Mouse (Mus musculus): Measurements from ENCODE around the gene Gm2897. TPM values are rescaled to one million over a fixed set of nuclear protein-coding genes. Genes with fewer than 3 reads are reported as not detected.
"Not testable (repeated sequence)": the region's sequence is repeated elsewhere in the genome, so short reads cannot be mapped to it uniquely, and the experiment has no call there.

Gene Gm2897
- total RNA-seq (2012; rRNA removed), result 2.4 and 3.8 TPM in 2 replicates

- peak within 1 kb of the TSS; percentile 24 to 51; a peak in 3 of 4 replicates for H3K4me3 ChIP-seq (ENCODE audit: insufficient read depth in 1 of 2, low read depth in 1 of 2, low read length in 2 of 2, poor library complexity in 1 of 2, severe bottlenecking in 1 of 2)
- H3K9me3 ChIP-seq (ENCODE audit: control insufficient read depth, insufficient read depth, low read depth, low read length); H3K27ac ChIP-seq (ENCODE audit: insufficient read depth, low read depth, low read length, poor library complexity, severe bottlenecking); DNase-seq (ENCODE audit: low read depth, low spot score); H3K36me3 ChIP-seq (ENCODE audit: control insufficient read depth, insufficient read depth, low read length, poor library complexity, severe bottlenecking); in situ Hi-C loops (cut with MboI; ENCODE audit: low sequenced_read_pairs in 2 of 2, unreplicated experiment in 2 of 2); H3K4me1 ChIP-seq (ENCODE audit: control insufficient read depth in 2 of 2, insufficient read depth in 2 of 2, low read length in 2 of 2, poor library complexity in 1 of 2): not testable (repeated sequence)
- peak within 1 kb of the TSS; percentile 42; the same call in 1 of the 2 replicates for H3K9ac ChIP-seq (ENCODE audit: insufficient read depth, low read depth, low read length, poor library complexity, severe bottlenecking)
These were observed at the start of gene Gm2897 for GRCm38 (mm10) chr14:3048727-3049512. TSS of gene Gm2897 (plus strand) at chr14:3049285.

- H3K36me3 ChIP-seq (ENCODE audit: control insufficient read depth, insufficient read depth, low read length, poor library complexity, severe bottlenecking); H3K4me1 ChIP-seq (ENCODE audit: control insufficient read depth in 2 of 2, insufficient read depth in 2 of 2, low read length in 2 of 2, poor library complexity in 1 of 2); in situ Hi-C loops (cut with MboI; ENCODE audit: low sequenced_read_pairs in 2 of 2, unreplicated experiment in 2 of 2); H3K9ac ChIP-seq (ENCODE audit: insufficient read depth, low read depth, low read length, poor library complexity, severe bottlenecking); H3K9me3 ChIP-seq (ENCODE audit: control insufficient read depth, insufficient read depth, low read depth, low read length); H3K27ac ChIP-seq (ENCODE audit: insufficient read depth, low read depth, low read length, poor library complexity, severe bottlenecking); DNase-seq (ENCODE audit: low read depth, low spot score); H3K4me3 ChIP-seq (ENCODE audit: insufficient read depth in 1 of 2, low read depth in 1 of 2, low read length in 2 of 2, poor library complexity in 1 of 2, severe bottlenecking in 1 of 2): not testable (repeated sequence)
These were observed 19.4 kb upstream of the Gm2897 start, which contains the start of gene Gm2888 for GRCm38 (mm10) chr14:3029702-3030101. TSS of gene Gm2888 (plus strand) at chr14:3030002.

- DNase-seq (ENCODE audit: low read depth, low spot score); H3K4me1 ChIP-seq (ENCODE audit: control insufficient read depth in 2 of 2, insufficient read depth in 2 of 2, low read length in 2 of 2, poor library complexity in 1 of 2); in situ Hi-C loops (cut with MboI; ENCODE audit: low sequenced_read_pairs in 2 of 2, unreplicated experiment in 2 of 2); H3K27ac ChIP-seq (ENCODE audit: insufficient read depth, low read depth, low read length, poor library complexity, severe bottlenecking); H3K9me3 ChIP-seq (ENCODE audit: control insufficient read depth, insufficient read depth, low read depth, low read length); H3K36me3 ChIP-seq (ENCODE audit: control insufficient read depth, insufficient read depth, low read length, poor library complexity, severe bottlenecking): not testable (repeated sequence)
- Histone ChIP-seq H3K4me3 (ENCODE audit: insufficient read depth in 1 of 2, low read depth in 1 of 2, low read length in 2 of 2, poor library complexity in 1 of 2, severe bottlenecking in 1 of 2) (peak overlapping the region; percentile 24 to 51; a peak in 3 of 4 replicates), H3K9ac (ENCODE audit: insufficient read depth, low read depth, low read length, poor library complexity, severe bottlenecking) (0 out of 2 replicates have a peak overlapping the region, but pooled peaks have one; percentile 14)
These were observed 372 bp downstream of the Gm2897 start for GRCm38 (mm10) chr14:3049513-3049800.

- H3K9me3 ChIP-seq (ENCODE audit: control insufficient read depth, insufficient read depth, low read depth, low read length); in situ Hi-C loops (cut with MboI; ENCODE audit: low sequenced_read_pairs in 2 of 2, unreplicated experiment in 2 of 2); H3K27ac ChIP-seq (ENCODE audit: insufficient read depth, low read depth, low read length, poor library complexity, severe bottlenecking); H3K9ac ChIP-seq (ENCODE audit: insufficient read depth, low read depth, low read length, poor library complexity, severe bottlenecking); H3K36me3 ChIP-seq (ENCODE audit: control insufficient read depth, insufficient read depth, low read length, poor library complexity, severe bottlenecking); H3K4me1 ChIP-seq (ENCODE audit: control insufficient read depth in 2 of 2, insufficient read depth in 2 of 2, low read length in 2 of 2, poor library complexity in 1 of 2); H3K4me3 ChIP-seq (ENCODE audit: insufficient read depth in 1 of 2, low read depth in 1 of 2, low read length in 2 of 2, poor library complexity in 1 of 2, severe bottlenecking in 1 of 2); DNase-seq (ENCODE audit: low read depth, low spot score): not testable (repeated sequence)
These were observed 1.0 kb downstream of the Gm2897 start for GRCm38 (mm10) chr14:3050087-3050486.

GRCm38 (mm10) chr14:3116051-3116450 lies 67.0 kb downstream of the Gm2897 start:
- H3K4me1 ChIP-seq (ENCODE audit: control insufficient read depth in 2 of 2, insufficient read depth in 2 of 2, low read length in 2 of 2, poor library complexity in 1 of 2); H3K9ac ChIP-seq (ENCODE audit: insufficient read depth, low read depth, low read length, poor library complexity, severe bottlenecking); H3K9me3 ChIP-seq (ENCODE audit: control insufficient read depth, insufficient read depth, low read depth, low read length); H3K4me3 ChIP-seq (ENCODE audit: insufficient read depth in 1 of 2, low read depth in 1 of 2, low read length in 2 of 2, poor library complexity in 1 of 2, severe bottlenecking in 1 of 2); in situ Hi-C loops (cut with MboI; ENCODE audit: low sequenced_read_pairs in 2 of 2, unreplicated experiment in 2 of 2); DNase-seq (ENCODE audit: low read depth, low spot score); H3K27ac ChIP-seq (ENCODE audit: insufficient read depth, low read depth, low read length, poor library complexity, severe bottlenecking); H3K36me3 ChIP-seq (ENCODE audit: control insufficient read depth, insufficient read depth, low read length, poor library complexity, severe bottlenecking): not testable (repeated sequence)

Other genes with a start within 250 kb of the Gm2897 start
- gene Gm2888, start 19.3 kb upstream of the Gm2897 start, total RNA-seq (2012; rRNA removed), result not detected in 2 replicates
- 0.26 and 0.49 TPM in 2 replicates for gene Gm10340, start 84.7 kb downstream of the Gm2897 start, total RNA-seq (2012; rRNA removed)
- 0.63 TPM in 1 of 2 replicates, not detected in the other for gene Gm5795, start 139.0 kb downstream of the Gm2897 start, total RNA-seq (2012; rRNA removed)
- gene D830030K20Rik, start 159.2 kb downstream of the Gm2897 start, total RNA-seq (2012; rRNA removed), result 8.0 and 9.5 TPM in 2 replicates